Mouse (Mus musculus): ENCODE data around the gene Nepro. TPM values are rescaled to one million over a fixed set of nuclear protein-coding genes. Genes with fewer than 3 reads are reported as not detected.

Nepro gene
- 2.2 and 5.0 TPM in 2 replicates for polyA plus RNA-seq (2012; ENCODE audit: low replicate concordance)

DNA sequence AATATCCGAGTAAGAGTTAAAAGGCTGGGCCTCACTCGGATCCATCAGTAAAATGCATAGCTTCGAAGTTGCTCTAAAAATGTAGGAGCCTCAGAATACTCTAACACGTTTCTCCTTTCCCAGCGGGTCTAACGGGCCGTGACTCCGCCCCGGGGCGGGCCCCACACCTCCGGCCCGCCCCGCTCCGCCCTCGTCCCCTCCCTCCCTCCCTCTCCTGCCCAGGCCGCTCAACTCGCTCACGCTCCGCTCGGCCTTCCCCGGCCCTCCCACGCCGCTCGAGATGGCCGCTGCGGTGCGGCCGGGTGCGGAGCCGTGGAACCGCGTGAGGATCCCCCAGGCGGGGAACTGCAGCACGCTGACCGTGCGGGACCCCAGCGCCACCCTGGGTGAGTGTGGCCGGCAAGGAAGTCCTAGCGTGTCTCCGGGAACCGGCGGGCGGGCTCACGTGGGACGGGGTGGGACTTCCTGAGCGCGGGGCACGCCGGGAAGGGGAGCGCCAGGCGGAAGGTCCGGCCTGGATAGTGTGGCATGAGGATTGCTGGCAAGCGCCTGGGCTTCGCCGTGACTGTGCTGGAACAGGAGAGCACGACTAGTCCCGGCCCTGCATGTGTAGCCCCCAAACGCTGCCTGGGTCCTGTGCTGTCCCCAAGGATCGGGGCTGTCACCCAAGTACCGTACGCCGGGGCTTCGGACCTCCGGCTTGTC lies at the start of gene Nepro:
TSS of gene Nepro (plus strand) at position 219 of the 705 bp plus-strand sequence.

DNA sequence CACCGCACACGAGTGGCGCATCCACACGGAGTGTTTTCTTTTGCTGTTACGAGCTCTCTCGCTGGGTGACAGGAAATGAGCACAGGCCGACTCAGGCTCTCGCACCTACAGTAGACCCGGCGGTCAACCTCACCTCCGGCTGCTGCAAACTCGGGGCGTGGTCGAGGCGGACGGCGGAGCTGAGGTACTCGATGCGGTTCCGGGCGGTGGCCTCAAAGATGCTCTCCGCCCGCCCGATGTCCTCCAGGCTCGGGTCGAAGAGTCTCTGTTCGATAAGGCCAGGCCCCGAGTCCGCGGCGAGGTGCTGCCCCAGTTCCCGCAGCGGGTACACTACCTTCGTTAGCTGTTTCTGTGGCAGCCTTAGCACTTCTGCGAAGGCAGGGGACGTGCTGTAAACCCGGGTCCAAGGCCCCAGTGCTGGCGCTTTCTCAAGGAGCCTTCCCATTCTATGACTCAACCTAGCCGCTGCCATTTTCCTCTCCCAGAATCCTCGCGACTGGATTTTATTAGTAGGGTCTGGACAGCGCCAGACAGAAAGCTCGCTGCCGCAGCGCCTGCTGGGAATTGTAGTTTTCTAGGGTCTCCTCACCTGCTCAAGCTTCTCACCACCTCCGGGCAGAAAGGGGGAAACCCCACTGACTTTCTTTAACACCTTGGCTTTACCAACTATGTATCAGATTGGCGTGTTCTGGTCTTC lies 21.9 kb downstream of the Nepro start, which contains the start of gene Gtpbp8:
TSS of gene Gtpbp8 (minus strand) at position 498 of the 697 bp plus-strand sequence.

DNA sequence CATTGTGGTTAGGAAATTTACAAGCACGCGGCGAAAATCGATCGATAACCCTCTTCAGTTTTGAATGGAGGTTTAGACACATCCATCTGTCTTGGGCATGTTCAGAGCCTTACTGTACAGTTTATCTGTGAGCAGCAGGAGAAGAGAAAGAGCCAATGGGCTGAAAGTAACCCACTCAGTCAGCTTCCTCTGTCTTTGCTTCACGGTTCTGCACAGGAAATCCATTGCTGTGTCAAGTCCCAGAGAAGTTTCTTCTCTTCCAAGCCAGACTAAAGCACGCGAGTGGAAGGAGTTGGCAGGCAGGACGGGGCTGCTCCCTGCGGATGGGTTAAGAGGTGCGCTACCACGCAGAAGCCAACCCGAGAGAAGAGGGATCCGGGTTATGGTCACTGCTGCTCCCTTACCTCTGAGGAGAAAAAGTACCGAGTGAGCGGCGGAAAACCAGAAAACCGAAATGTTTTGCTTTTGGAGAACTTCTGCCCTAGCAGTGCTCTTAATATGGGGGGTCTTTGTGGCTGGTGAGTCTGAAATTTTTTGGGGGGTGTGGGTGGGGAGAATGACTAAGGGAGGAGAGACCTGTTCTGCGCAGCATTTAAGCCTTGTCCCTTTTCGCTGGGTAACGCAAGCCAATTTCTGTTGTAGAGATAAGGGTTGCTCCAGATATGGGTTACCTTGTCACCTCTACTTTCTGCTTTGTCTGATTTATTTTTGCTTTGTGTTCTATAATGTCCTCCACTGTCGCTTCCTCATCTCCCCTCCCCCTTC lies 41.6 kb downstream of the Nepro start, which contains the start of gene Cd200r1:
TSS of gene Cd200r1 (plus strand) at position 182 of the 765 bp plus-strand sequence.

Other genes with a start within 250 kb of the Nepro start
- 0.03 and 0.07 TPM in 2 replicates for gene Boc, start 165.4 kb upstream of the Nepro start, polyA plus RNA-seq (2012; ENCODE audit: low replicate concordance)
- 22.2 and 56.9 TPM in 2 replicates for gene Gtpbp8, start 22.1 kb downstream of the Nepro start, polyA plus RNA-seq (2012; ENCODE audit: low replicate concordance)
- 2.8 and 4.5 TPM in 2 replicates for gene Cd200r1, start 41.4 kb downstream of the Nepro start, polyA plus RNA-seq (2012; ENCODE audit: low replicate concordance)
- 0.24 and 0.58 TPM in 2 replicates for gene Cd200r4, start 87.4 kb downstream of the Nepro start, polyA plus RNA-seq (2012; ENCODE audit: low replicate concordance)
- not detected in 2 replicates for gene Cd200r2, start 142.8 kb downstream of the Nepro start, polyA plus RNA-seq (2012; ENCODE audit: low replicate concordance)
- gene Cd200r3, start 219.4 kb downstream of the Nepro start, polyA plus RNA-seq (2012; ENCODE audit: low replicate concordance) = 0.26 and 0.34 TPM in 2 replicates

Measured in hematopoietic multipotent progenitor cell, adult 10-12 weeks (in vitro differentiated cells).